Mouse (Mus musculus) gastrocnemius, postnatal 25 days (tissue): ENCODE results near the gene Gm20388. TPM values are rescaled to one million over a fixed set of nuclear protein-coding genes. Genes with fewer than 3 reads are reported as not detected.

Source experiments
- DNase-seq: peaks from one replicate; pipeline ENCODE4 v3.0.0; 2022
- total RNA-seq, 2 experiments: library from RNA; stranded (reverse); gene quantifications; 1 replicate in 1 of 2; 2 replicates in 1 of 2; pipeline ENCODE4 v1.2.3; 2021

Gm20388 gene
- total RNA-seq, 2 experiments from 2014 or later, result 6.7 TPM; not detected in 1

- peak; percentile 51 for DNase-seq
These were observed 2195.6 kb downstream of the Gm20388 start for GRCm38 (mm10) chr8:122106270-122106669.

- no peak for DNase-seq
These were observed 2199.7 kb downstream of the Gm20388 start for GRCm38 (mm10) chr8:122110240-122110866.

- DNase-seq, result peak; percentile 66
These were observed 2200.2 kb downstream of the Gm20388 start for GRCm38 (mm10) chr8:122110867-122111253.

- DNase-seq, result peak; percentile 64
These were observed 2201.1 kb downstream of the Gm20388 start for GRCm38 (mm10) chr8:122111745-122112144.

GRCm38 (mm10) chr8:122112264-122112965, 2201.8 kb downstream of the Gm20388 start:
- peak; percentile 72 for DNase-seq

GRCm38 (mm10) chr8:122114890-122115289, 2204.2 kb downstream of the Gm20388 start:
- DNase-seq, result no peak

- no peak for DNase-seq
These were observed 2206.2 kb downstream of the Gm20388 start for GRCm38 (mm10) chr8:122116716-122117357.

GRCm38 (mm10) chr8:122118097-122118496, 2207.5 kb downstream of the Gm20388 start:
- no peak for DNase-seq

- DNase-seq, result peak; percentile 67
These were observed 2207.9 kb downstream of the Gm20388 start for GRCm38 (mm10) chr8:122118536-122118935.

- DNase-seq, result no peak
These were observed 2213.7 kb downstream of the Gm20388 start for GRCm38 (mm10) chr8:122124326-122124725.

- DNase-seq, result no peak
These were observed 2216.0 kb downstream of the Gm20388 start for GRCm38 (mm10) chr8:122126659-122127058.

- DNase-seq, result peak; percentile 37
These were observed 2223.5 kb downstream of the Gm20388 start for GRCm38 (mm10) chr8:122134121-122134529.

GRCm38 (mm10) chr8:122135494-122135893, 2224.9 kb downstream of the Gm20388 start:
- DNase-seq, result no peak

- DNase-seq, result peak; percentile 81
These were observed 2229.1 kb downstream of the Gm20388 start for GRCm38 (mm10) chr8:122139784-122140183.

GRCm38 (mm10) chr8:122140411-122140810, 2229.8 kb downstream of the Gm20388 start:
- DNase-seq, result no peak

- no peak for DNase-seq
These were observed 2231.8 kb downstream of the Gm20388 start for GRCm38 (mm10) chr8:122142428-122142827.

GRCm38 (mm10) chr8:122143231-122143630, 2232.6 kb downstream of the Gm20388 start:
- DNase-seq, result no peak

- DNase-seq, result no peak
These were observed 2234.2 kb downstream of the Gm20388 start for GRCm38 (mm10) chr8:122144729-122145311.

- no peak for DNase-seq
These were observed 2238.4 kb downstream of the Gm20388 start for GRCm38 (mm10) chr8:122149045-122149444.

- DNase-seq, result no peak
These were observed 2239.0 kb downstream of the Gm20388 start for GRCm38 (mm10) chr8:122149606-122150005.

GRCm38 (mm10) chr8:122151541-122151940, 2240.9 kb downstream of the Gm20388 start:
- DNase-seq, result no peak

- no peak for DNase-seq
These were observed 2244.5 kb downstream of the Gm20388 start for GRCm38 (mm10) chr8:122155082-122155643.
